Mouse (Mus musculus): Measurements from ENCODE around the gene Nt5dc1. TPM values are rescaled to one million over a fixed set of nuclear protein-coding genes. Genes with fewer than 3 reads are reported as not detected.
A peak's percentile ranks its signal among the peaks of the same experiment; 100 is the strongest.
"Not testable (repeated sequence)": the region's sequence is repeated elsewhere in the genome, so short reads cannot be mapped to it uniquely, and the experiment has no call there.

Nt5dc1 gene
- polyA plus RNA-seq, 1 experiment from 2014 or later: 8.5 TPM

DNA sequence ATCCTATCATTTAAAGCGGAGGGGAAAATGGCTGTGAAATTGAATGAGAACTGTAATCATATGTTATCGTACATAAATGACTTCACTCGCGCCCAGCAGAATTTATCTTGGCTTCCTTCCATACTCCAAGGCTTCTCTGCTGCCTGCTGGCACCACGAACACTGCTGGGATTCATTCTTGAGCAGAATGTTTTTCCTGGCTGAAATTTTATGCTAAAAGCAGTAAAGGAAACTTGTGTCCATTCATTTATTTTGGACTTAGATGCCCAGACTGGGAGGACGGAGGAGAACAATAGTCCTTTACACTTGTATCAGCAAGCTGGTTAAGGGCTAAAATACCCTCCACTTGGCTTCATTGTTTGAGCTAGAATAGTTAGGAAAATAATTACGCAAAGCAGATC is 146.7 kb downstream of the Nt5dc1 start:
- peaks cover 5% of the 10 kb centered on the region; the same call in 1 of the 2 replicates for H3K4me1 ChIP-seq
- no peaks in the 10 kb centered on the region for H3K36me3 ChIP-seq
- H3K4me3 ChIP-seq: no peak overlapping the region
- H3K9ac ChIP-seq: no peak overlapping the region
- peak; percentile 66; the same call in 1 of the 2 replicates for ATAC-seq (ENCODE audit: low FRiP score, low read depth)
- H3K4me2 ChIP-seq (replicated peaks): no peak overlapping the region
- H3K27me3 ChIP-seq: no peaks in the 10 kb centered on the region
- WGBS: 57% methylated on average over 7 of the region's 7 CpGs
- no peak overlapping the region for H3K27ac ChIP-seq
- H3K9me3 ChIP-seq: no peaks in the 10 kb centered on the region; the same call in 1 of the 2 replicates

- Histone ChIP-seq H3K27me3 (no peaks in the 10 kb centered on the region), H3K4me3 (no peak overlapping the region), H3K27ac (no peak overlapping the region), H3K9ac (no peak overlapping the region), H3K4me1 (peaks cover 5% of the 10 kb centered on the region; the same call in 1 of the 2 replicates), H3K36me3 (no peaks in the 10 kb centered on the region), H3K4me2 (replicated peaks) (no peak overlapping the region), H3K9me3 (no peaks in the 10 kb centered on the region)
- WGBS: 73% methylated on average over 5 of the region's 5 CpGs
- no peak for ATAC-seq (ENCODE audit: low FRiP score, low read depth)
These were observed 150.9 kb downstream of the Nt5dc1 start for GRCm38 (mm10) chr10:34267312-34268070.

GRCm38 (mm10) chr10:34265106-34265505 is 153.2 kb downstream of the Nt5dc1 start:
- H3K9me3 ChIP-seq: no peaks in the 10 kb centered on the region
- no peak for ATAC-seq (ENCODE audit: low FRiP score, low read depth)
- WGBS: 77% methylated on average over 4 of the region's 4 CpGs
- H3K27ac ChIP-seq: no peak overlapping the region
- H3K9ac ChIP-seq: no peak overlapping the region
- H3K4me3 ChIP-seq: no peak overlapping the region
- no peak overlapping the region for H3K4me2 ChIP-seq (replicated peaks)
- H3K27me3 ChIP-seq: no peaks in the 10 kb centered on the region
- H3K36me3 ChIP-seq: no peaks in the 10 kb centered on the region
- no peaks in the 10 kb centered on the region for H3K4me1 ChIP-seq

- not testable (repeated sequence) for H3K27me3 ChIP-seq; H3K4me2 ChIP-seq (replicated peaks); H3K4me1 ChIP-seq; H3K4me3 ChIP-seq; H3K36me3 ChIP-seq; H3K27ac ChIP-seq; H3K9ac ChIP-seq; ATAC-seq (ENCODE audit: low FRiP score, low read depth); H3K9me3 ChIP-seq
- WGBS: 88% methylated on average over 9 of the region's 9 CpGs
These were observed 165.5 kb downstream of the Nt5dc1 start for GRCm38 (mm10) chr10:34252833-34253232.

DNA sequence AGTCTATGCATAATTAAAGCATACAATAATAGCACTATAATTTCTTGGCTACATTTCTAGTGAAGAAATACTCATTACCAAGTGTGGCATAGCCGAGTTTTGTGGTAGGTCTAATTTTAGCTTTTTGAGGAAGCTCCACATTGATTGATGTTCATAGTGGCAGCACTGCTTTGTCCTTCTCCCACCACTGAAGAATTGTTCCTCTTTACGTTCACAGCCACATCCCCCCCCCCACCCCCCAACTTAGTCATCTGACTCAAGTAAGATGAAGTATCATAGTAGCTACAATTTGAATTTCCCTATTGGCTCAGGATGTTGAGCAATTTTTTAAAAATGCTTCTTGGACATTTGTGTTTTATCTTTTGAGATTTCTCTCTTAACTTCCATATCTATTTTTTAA is 168.8 kb downstream of the Nt5dc1 start:
- Histone ChIP-seq H3K27me3 (no peaks in the 10 kb centered on the region), H3K9ac (no peak overlapping the region), H3K27ac (no peak overlapping the region), H3K4me3 (no peak overlapping the region), H3K4me1 (no peaks in the 10 kb centered on the region), H3K9me3 (no peaks in the 10 kb centered on the region), H3K4me2 (replicated peaks) (no peak overlapping the region), H3K36me3 (no peaks in the 10 kb centered on the region)
- ATAC-seq (ENCODE audit: low FRiP score, low read depth): no peak
- 77% methylated on average over 2 of the region's 2 CpGs for WGBS

GRCm38 (mm10) chr10:34247757-34248156 is 170.6 kb downstream of the Nt5dc1 start:
- Histone ChIP-seq H3K9me3 (no peaks in the 10 kb centered on the region), H3K27ac (no peak overlapping the region), H3K9ac (no peak overlapping the region), H3K4me3 (no peak overlapping the region), H3K27me3 (no peaks in the 10 kb centered on the region), H3K36me3 (no peaks in the 10 kb centered on the region), H3K4me1 (no peaks in the 10 kb centered on the region), H3K4me2 (replicated peaks) (no peak overlapping the region)
- WGBS: 44% methylated on average over 3 of the region's 3 CpGs
- ATAC-seq (ENCODE audit: low FRiP score, low read depth): no peak

DNA sequence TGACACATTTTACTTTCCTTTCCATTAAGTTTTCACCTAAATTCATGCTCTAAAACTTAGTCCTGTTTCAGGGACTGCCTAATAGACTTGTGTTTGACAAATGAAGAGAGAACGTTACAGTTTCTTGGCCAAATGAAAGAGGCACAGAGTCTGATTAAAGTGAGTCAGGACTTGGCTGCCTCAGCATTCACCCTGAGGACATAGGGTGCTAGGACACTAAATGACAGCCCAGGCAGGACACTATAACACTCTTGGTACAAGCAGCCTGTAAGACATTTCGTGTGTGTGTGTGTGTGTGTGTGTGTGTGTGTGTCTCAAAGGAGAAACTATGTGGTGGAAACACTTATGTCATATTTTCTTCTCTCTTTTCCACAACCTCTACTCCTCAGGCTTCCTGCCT is 172.2 kb downstream of the Nt5dc1 start:
- Histone ChIP-seq H3K27me3 (no peaks in the 10 kb centered on the region), H3K4me2 (replicated peaks) (no peak overlapping the region), H3K36me3 (no peaks in the 10 kb centered on the region), H3K9me3 (no peaks in the 10 kb centered on the region), H3K4me3 (no peak overlapping the region), H3K9ac (no peak overlapping the region), H3K27ac (no peak overlapping the region), H3K4me1 (no peaks in the 10 kb centered on the region)
- 75% methylated on average over 2 of the region's 2 CpGs for WGBS
- no peak for ATAC-seq (ENCODE audit: low FRiP score, low read depth)

GRCm38 (mm10) chr10:34244745-34245144 is 173.6 kb downstream of the Nt5dc1 start:
- no peaks in the 10 kb centered on the region for H3K27me3 ChIP-seq
- ATAC-seq (ENCODE audit: low FRiP score, low read depth): no peak
- no peaks in the 10 kb centered on the region for H3K4me1 ChIP-seq
- 70% methylated on average over 5 of the region's 5 CpGs for WGBS
- H3K4me2 ChIP-seq (replicated peaks): no peak overlapping the region
- no peaks in the 10 kb centered on the region for H3K9me3 ChIP-seq
- no peak overlapping the region for H3K27ac ChIP-seq
- H3K9ac ChIP-seq: no peak overlapping the region
- H3K36me3 ChIP-seq: no peaks in the 10 kb centered on the region
- no peak overlapping the region for H3K4me3 ChIP-seq

- Histone ChIP-seq H3K4me1 (no peaks in the 10 kb centered on the region), H3K4me3 (no peak overlapping the region), H3K27ac (no peak overlapping the region), H3K9ac (no peak overlapping the region), H3K27me3 (no peaks in the 10 kb centered on the region), H3K4me2 (replicated peaks) (no peak overlapping the region), H3K36me3 (no peaks in the 10 kb centered on the region), H3K9me3 (no peaks in the 10 kb centered on the region)
- ATAC-seq (ENCODE audit: low FRiP score, low read depth): no peak
- WGBS: 74% methylated on average over 4 of the region's 4 CpGs
These were observed 179.8 kb downstream of the Nt5dc1 start for GRCm38 (mm10) chr10:34238536-34238935.

Other genes with a start within 250 kb of the Nt5dc1 start
- gene Dse, start 210.8 kb downstream of the Nt5dc1 start, polyA plus RNA-seq (2015; fragmentation: Nextera tagmentation; extraction: Ambion mirVana): 44.0 and 44.5 TPM in 2 replicates
- 91.0 and 93.1 TPM in 2 replicates for gene Tspyl1, start 136.4 kb downstream of the Nt5dc1 start, polyA plus RNA-seq (2015; fragmentation: Nextera tagmentation; extraction: Ambion mirVana)
- gene Tspyl4, start 121.1 kb downstream of the Nt5dc1 start, polyA plus RNA-seq (2015; fragmentation: Nextera tagmentation; extraction: Ambion mirVana): 22.2 and 24.7 TPM in 2 replicates
- gene Col10a1, start 28.6 kb downstream of the Nt5dc1 start, polyA plus RNA-seq (2015; fragmentation: Nextera tagmentation; extraction: Ambion mirVana): 1.6 and 4.3 TPM in 2 replicates
- 9.0 and 10.6 TPM in 2 replicates for gene Frk, start 64.8 kb upstream of the Nt5dc1 start, polyA plus RNA-seq (2015; fragmentation: Nextera tagmentation; extraction: Ambion mirVana)

Measured in limb, embryonic 13.5 days (tissue).